ENCODE assay signal across 10 mouse cellular contexts in the genomic region with DNA sequence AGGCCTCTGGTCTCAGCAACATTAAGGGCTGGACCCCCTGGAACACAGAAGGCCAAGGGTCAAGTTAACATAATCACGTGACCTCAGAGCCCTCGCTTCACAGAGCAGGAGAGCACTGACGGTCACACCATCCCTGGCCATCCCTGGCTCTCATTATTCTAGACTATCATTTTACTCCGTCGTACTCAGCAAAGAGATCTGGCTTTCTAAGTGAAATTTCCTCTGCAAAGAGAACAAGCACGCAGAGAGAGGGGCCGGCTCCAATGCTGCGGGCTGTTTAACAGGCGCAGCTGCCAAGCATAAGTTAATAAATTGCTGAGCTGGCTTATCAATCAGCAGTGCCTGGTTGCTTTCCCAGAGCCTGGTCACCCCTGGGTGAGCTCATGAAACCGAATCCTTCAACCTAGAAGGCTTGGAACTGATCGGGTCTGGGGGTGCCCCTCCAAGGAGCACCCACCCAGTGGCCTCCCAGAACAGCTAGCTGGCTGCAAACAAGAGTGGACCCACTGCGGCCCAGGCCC. TPM values are rescaled to one million over a fixed set of nuclear protein-coding genes. Genes with fewer than 3 reads are reported as not detected.
DNase-seq lines count a peak whose midpoint lies in the region; ATAC-seq and TF ChIP-seq lines count a peak whose summit lies in the region.
"Had no signal": no experiment of that assay in that cellular context is flagged by ENCODE, and none has a peak within 500 bp of the region (broad histone marks: within the 10 kb centered on the region; RNA-seq: fewer than 3 reads in every experiment).

No protein-coding gene starts in this region.

- DNase-seq in cerebellum, adult 9-11 months = peak; percentile 44
- DNase-seq in cerebellum, postnatal 25 days = no peak
- DNase-seq in brain, embryonic 14.5 days (ENCODE audit: low read depth) = peak; percentile 58
- no peak for DNase-seq in limb, embryonic 11.5 days (ENCODE audit: low spot score)
- DNase-seq in gastrocnemius, postnatal 10 days = no peak
- DNase-seq in gastrocnemius, postnatal 4 days (ENCODE audit: low spot score in 2 of 2) = no peak
- no peak for DNase-seq in ovary, adult 18-20 months (ENCODE audit: low spot score)
- DNase-seq: thymus, postnatal 36 days had no signal

- peak; percentile 29 for ATAC-seq in hindbrain, embryonic 12.5 days (ENCODE audit: low FRiP score)
- ATAC-seq in limb, embryonic 11.5 days (ENCODE audit: insufficient number of reproducible peaks, low FRiP score, low TSS enrichment, low read depth) = no peak

- TF ChIP-seq CTCF in brain, embryonic 14.5 days (IDR thresholded peaks at IDR 0.05; ENCODE audit: borderline replicate concordance, extremely low read depth, insufficient read depth, insufficient read length) = no peak

- H3K36me3 ChIP-seq in hindbrain, embryonic 12.5 days = no peaks in the 10 kb centered on the region
- no peaks in the 10 kb centered on the region for H3K36me3 ChIP-seq in limb, embryonic 11.5 days (ENCODE audit: control insufficient read depth, insufficient read depth, low read length)

- WGBS in hindbrain, embryonic 12.5 days = 28% methylated on average over 12 of the region's 12 CpGs
- 39% methylated on average over 12 of the region's 12 CpGs for WGBS in limb, embryonic 11.5 days

- TF ChIP-seq POLR2A in brain, embryonic 14.5 days (IDR thresholded peaks at IDR 0.05; ENCODE audit: borderline replicate concordance, extremely low read depth, insufficient read depth, insufficient read length, poor library complexity, severe bottlenecking) = no peak

- no peaks in the 10 kb centered on the region for H3K27me3 ChIP-seq in hindbrain, embryonic 12.5 days
- 0 out of 2 replicates have a peak, but pooled peaks cover 3% of the 10 kb centered on the region for H3K27me3 ChIP-seq in limb, embryonic 11.5 days (ENCODE audit: control insufficient read depth, insufficient read depth, low read length)

- H3K27ac ChIP-seq in hindbrain, embryonic 12.5 days = peak overlapping the region; percentile 88
- no peak overlapping the region for H3K27ac ChIP-seq in limb, embryonic 11.5 days (replicated peaks; ENCODE audit: low read depth, low read length)

- no peaks in the 10 kb centered on the region for H3K9me3 ChIP-seq in hindbrain, embryonic 12.5 days (replicated peaks)
- no peaks in the 10 kb centered on the region for H3K9me3 ChIP-seq in limb, embryonic 11.5 days (ENCODE audit: control insufficient read depth, low read length)
- H3K9me3 ChIP-seq: megakaryocyte, embryonic 14.5 days had no signal

- H3K9ac ChIP-seq in hindbrain, embryonic 12.5 days = no peak overlapping the region
- peak overlapping the region; percentile 17; the same call in 1 of the 2 replicates for H3K9ac ChIP-seq in limb, embryonic 11.5 days (ENCODE audit: low read length)

- no peak overlapping the region for H3K4me3 ChIP-seq in hindbrain, embryonic 12.5 days
- H3K4me3 ChIP-seq in limb, embryonic 11.5 days (ENCODE audit: low read depth, low read length) = no peak overlapping the region
- H3K4me3 ChIP-seq: megakaryocyte, embryonic 14.5 days had no signal

- no peak overlapping the region for H3K4me2 ChIP-seq in hindbrain, embryonic 12.5 days (replicated peaks)
- no peak overlapping the region for H3K4me2 ChIP-seq in limb, embryonic 11.5 days (ENCODE audit: low read depth, severe bottlenecking)

- peaks cover 49% of the 10 kb centered on the region for H3K4me1 ChIP-seq in hindbrain, embryonic 12.5 days
- H3K4me1 ChIP-seq in limb, embryonic 11.5 days (ENCODE audit: control insufficient read depth, insufficient read depth, low read length) = peaks cover 15% of the 10 kb centered on the region

RNA-seq across cellular contexts. Expression of a gene that starts 25.6 kb away (rescaled TPM):
- polyA plus RNA-seq in brain, embryonic 14.5 days (2012; rRNA removed) = 8.3 and 15.7 TPM in 2 replicates
- polyA plus RNA-seq in hindbrain, embryonic 12.5 days (2016; fragmentation: Nextera tagmentation; extraction: Ambion mirVana) = 2.9 and 5.5 TPM in 2 replicates
- polyA plus RNA-seq in limb, embryonic 11.5 days (2014; fragmentation: Nextera tagmentation; extraction: Ambion mirVana) = 0.47 TPM in 1 of 2 replicates, not detected in the other
- under 1 TPM; 0.43 to 0.59 TPM for total RNA-seq in gastrocnemius, postnatal 10 days (2021)
- total RNA-seq in gastrocnemius, postnatal 4 days (2021) = not detected

RNA-seq across cellular contexts. Expression of a gene that starts 27.8 kb away (rescaled TPM):
- 15.1 and 15.2 TPM in 2 replicates for polyA plus RNA-seq in brain, embryonic 14.5 days (2012; rRNA removed)
- 18.9 TPM in 2 replicates for polyA plus RNA-seq in hindbrain, embryonic 12.5 days (2016; fragmentation: Nextera tagmentation; extraction: Ambion mirVana)
- 17.8 and 20.2 TPM in 2 replicates for polyA plus RNA-seq in limb, embryonic 11.5 days (2014; fragmentation: Nextera tagmentation; extraction: Ambion mirVana)
- total RNA-seq in gastrocnemius, postnatal 10 days (2021) = 1 to 10 TPM; 5.3 TPM
- 1 to 10 TPM; 7.2 to 7.4 TPM for total RNA-seq in gastrocnemius, postnatal 4 days (2021)

RNA-seq across cellular contexts. Expression of a gene that starts 44.8 kb away (rescaled TPM):
- polyA plus RNA-seq in brain, embryonic 14.5 days (2012; rRNA removed) = 18.6 and 29.0 TPM in 2 replicates
- polyA plus RNA-seq in hindbrain, embryonic 12.5 days (2016; fragmentation: Nextera tagmentation; extraction: Ambion mirVana) = 14.9 and 16.1 TPM in 2 replicates
- 14.2 and 15.6 TPM in 2 replicates for polyA plus RNA-seq in limb, embryonic 11.5 days (2014; fragmentation: Nextera tagmentation; extraction: Ambion mirVana)
- total RNA-seq in gastrocnemius, postnatal 10 days (2021) = 10 to 100 TPM; 12.3 to 21.0 TPM
- 10 to 100 TPM; 37.2 to 39.4 TPM for total RNA-seq in gastrocnemius, postnatal 4 days (2021)

Comparison
In these comparisons a context has a peak if more than half of its experiments do, and no peak if none do; other contexts are left out.
1. DNase-seq: peak in cerebellum, adult 9-11 months (single experiment) and brain, embryonic 14.5 days (single experiment); none in cerebellum, postnatal 25 days (0 of 2), limb, embryonic 11.5 days (single experiment), gastrocnemius, postnatal 10 days (single experiment), gastrocnemius, postnatal 4 days (0 of 2) and ovary, adult 18-20 months (single experiment).